Mouse (Mus musculus) limb, embryonic 10.5 days (tissue): ENCODE measurements at regions not wholly inside any gene's neighbourhood (a gene's known extent, or its start where the extent isn't known, plus 50 kb on each side); places are given as distances from the start of the nearest gene placed in this dataset.

Source experiments
- DNase-seq: peaks from one replicate; pipeline ENCODE4 v3.0.0-alpha.2; 2017; ENCODE audit warnings: low spot score
- H3K27ac ChIP-seq: fragments of 300-500 bp; sonication (generic); 2 replicates; pipeline ENCODE4 v1.5.1; 2016; ENCODE audit warnings: mild to moderate bottlenecking
- H3K27me3 ChIP-seq: fragments of 300-500 bp; sonication (generic); 2 replicates; pipeline ENCODE4 v1.6.1; 2016; ENCODE audit warnings: low read depth, mild to moderate bottlenecking; ENCODE audit not compliant: poor library complexity, severe bottlenecking
- H3K36me3 ChIP-seq: fragments of 300-500 bp; sonication (generic); 2 replicates; pipeline ENCODE4 v1.6.1; 2016; ENCODE audit warnings: mild to moderate bottlenecking, moderate library complexity
- H3K4me1 ChIP-seq: fragments of 300-500 bp; sonication (generic); 2 replicates; pipeline ENCODE4 v1.6.1; 2016
- H3K4me3 ChIP-seq: fragments of 300-500 bp; sonication (generic); 2 replicates; pipeline ENCODE4 v1.5.1; 2016; ENCODE audit warnings: mild to moderate bottlenecking, moderate library complexity
- H3K9me3 ChIP-seq: fragments of 300-500 bp; sonication (generic); replicated peaks from 2 replicates; pipeline ENCODE4 v1.6.1; 2016; ENCODE audit warnings: mild to moderate bottlenecking
- WGBS: fragments of 180-500 bp; shearing (Covaris S2); methylation state at CpG from one replicate; pipeline ENCODE4 v1.1.7; 2016; 5-methylcytosine and 5-hydroxymethylcytosine counted together

DNA sequence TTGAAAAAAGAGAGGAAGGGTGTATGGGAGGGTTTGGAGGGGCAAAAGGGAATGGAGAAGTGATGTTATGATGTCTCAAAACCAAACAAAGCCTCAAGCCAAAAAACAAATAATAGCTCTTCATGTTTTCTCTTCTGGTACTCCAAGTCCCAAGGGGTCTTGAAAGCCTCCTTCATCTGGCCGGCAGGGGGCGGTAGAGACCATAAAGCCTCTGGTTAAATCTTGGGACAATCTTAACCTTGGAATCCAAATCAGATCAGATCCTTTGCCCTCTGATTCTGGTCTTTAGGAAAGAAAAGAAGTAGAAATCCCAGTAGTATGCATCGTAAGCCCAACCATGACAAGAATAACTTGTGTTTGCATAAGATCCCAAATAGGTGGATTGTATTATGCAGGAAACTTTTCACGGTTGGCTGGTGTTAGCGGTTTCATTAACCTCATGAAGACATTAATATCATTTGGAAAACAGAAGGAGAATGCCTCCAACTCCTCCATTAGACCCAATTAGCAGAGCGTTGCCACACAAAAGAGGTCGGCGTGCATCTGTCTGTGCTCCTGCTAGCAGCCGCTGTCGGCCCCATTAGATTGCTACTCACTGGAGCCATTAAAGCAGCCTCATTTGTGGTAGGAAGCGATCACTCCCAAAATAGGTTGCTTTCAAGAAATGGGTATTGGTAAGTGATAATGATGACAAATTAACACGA is 116.0 kb downstream of the Cavin4 start:
- H3K36me3 ChIP-seq = no peaks in the 10 kb centered on the region
- no peak overlapping the region for H3K4me3 ChIP-seq
- no peaks in the 10 kb centered on the region for H3K9me3 ChIP-seq
- peak; percentile 90 for DNase-seq
- H3K4me1 ChIP-seq = no peaks in the 10 kb centered on the region
- no peaks in the 10 kb centered on the region for H3K27me3 ChIP-seq
- 68% methylated on average over 12 of the region's 12 CpGs for WGBS
- H3K27ac ChIP-seq = no peak overlapping the region

DNA sequence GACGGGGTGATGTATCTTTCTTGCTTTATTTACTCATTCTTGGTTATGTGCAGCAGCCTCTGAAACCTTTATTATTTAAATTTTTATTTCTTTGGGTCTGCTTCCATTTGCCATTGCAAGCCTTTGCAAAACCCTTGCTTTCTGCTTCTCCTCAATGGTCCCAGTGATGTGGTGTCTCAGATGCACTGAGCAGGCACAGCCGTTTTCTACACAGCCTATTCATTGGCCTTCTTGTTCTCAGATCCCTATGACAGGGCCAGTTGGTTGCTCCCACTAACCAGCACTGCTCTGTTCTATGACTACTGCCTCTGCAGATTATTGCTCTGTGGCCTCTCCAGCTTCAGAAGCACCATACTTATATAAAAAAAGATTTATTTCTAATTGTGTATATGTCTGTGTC is 116.6 kb downstream of the Cavin4 start:
- Histone ChIP-seq H3K4me1 (no peaks in the 10 kb centered on the region), H3K27ac (no peak overlapping the region), H3K36me3 (no peaks in the 10 kb centered on the region), H3K27me3 (no peaks in the 10 kb centered on the region), H3K9me3 (no peaks in the 10 kb centered on the region), H3K4me3 (no peak overlapping the region)
- no peak for DNase-seq
- 92% methylated on average over 2 of the region's 2 CpGs for WGBS

DNA sequence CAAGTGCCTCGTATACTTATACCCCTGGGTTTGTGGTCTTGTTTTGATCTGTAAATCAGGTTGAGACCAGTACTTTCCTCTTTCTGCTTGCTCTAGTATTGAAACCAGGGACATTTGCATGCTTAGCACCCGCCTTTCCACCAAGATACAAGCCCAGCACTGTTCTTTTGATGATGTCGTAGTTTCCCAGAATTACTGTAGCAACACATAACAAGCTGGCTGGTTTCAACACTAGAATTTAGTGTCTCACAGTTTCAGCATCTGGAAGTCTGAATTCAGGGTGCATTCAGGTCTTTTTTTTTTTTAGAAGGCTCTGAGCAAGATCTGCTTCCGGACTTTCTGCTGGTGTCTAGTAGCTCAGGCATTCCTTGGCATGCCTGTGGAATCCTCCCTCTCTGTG is 117.8 kb downstream of the Cavin4 start:
- DNase-seq = no peak
- no peak overlapping the region for H3K4me3 ChIP-seq
- WGBS = 84% methylated on average over 4 of the region's 4 CpGs

DNA sequence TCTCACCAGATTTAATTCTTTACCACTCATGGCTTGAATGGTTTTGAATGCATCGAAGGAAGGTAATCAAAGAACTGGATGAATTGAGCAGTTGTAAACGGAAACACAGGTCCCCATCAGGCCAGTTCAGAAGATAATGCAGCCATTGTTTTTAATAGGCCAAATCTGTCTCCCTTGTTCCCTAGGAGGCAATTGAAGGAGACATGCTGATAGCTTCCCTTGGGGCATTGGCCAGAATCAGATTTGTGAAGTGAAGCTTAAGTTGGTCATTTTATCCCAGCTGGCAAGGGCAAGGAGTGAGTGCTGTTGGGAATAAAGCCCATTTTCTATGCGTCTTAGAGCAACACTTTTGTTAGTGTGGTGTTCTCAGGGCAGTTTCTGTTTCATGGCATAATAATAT is 119.4 kb downstream of the Cavin4 start:
- no peaks in the 10 kb centered on the region for H3K27me3 ChIP-seq
- WGBS = 77% methylated on average over 3 of the region's 3 CpGs

More for the DNA sequence above, 117.8 kb downstream of the Cavin4 start:
- H3K4me1 ChIP-seq = no peaks in the 10 kb centered on the region
- H3K27ac ChIP-seq = no peak overlapping the region
- H3K9me3 ChIP-seq = no peaks in the 10 kb centered on the region
- no peaks in the 10 kb centered on the region for H3K27me3 ChIP-seq
- no peaks in the 10 kb centered on the region for H3K36me3 ChIP-seq

DNA sequence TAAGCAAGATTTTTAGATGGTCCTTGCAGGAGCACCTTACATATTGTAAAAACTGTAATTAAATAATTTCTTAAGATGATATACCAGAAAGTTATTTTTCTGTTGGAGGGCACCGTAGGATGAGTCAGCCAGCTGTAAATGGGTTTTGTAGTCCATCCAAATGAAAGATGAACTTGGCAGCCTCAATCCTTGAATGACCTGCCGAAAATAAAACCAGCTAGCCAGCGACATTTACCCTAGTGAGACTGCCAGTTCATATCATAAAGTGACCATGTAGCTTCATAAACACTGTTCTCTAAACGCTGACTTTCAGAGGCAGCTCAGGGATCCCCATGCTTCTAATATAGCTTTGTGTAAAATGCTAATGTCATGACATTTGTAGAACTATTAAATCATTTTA is 127.8 kb downstream of the Cavin4 start:
- Histone ChIP-seq H3K4me3 (no peak overlapping the region), H3K27me3 (no peaks in the 10 kb centered on the region), H3K4me1 (no peaks in the 10 kb centered on the region), H3K27ac (no peak overlapping the region), H3K9me3 (no peaks in the 10 kb centered on the region), H3K36me3 (no peaks in the 10 kb centered on the region)
- no peak for DNase-seq
- WGBS = 93% methylated on average over 4 of the region's 4 CpGs

More for the DNA sequence above, 119.4 kb downstream of the Cavin4 start:
- H3K4me1 ChIP-seq = no peaks in the 10 kb centered on the region
- no peak for DNase-seq
- no peak overlapping the region for H3K4me3 ChIP-seq
- no peaks in the 10 kb centered on the region for H3K36me3 ChIP-seq
- no peak overlapping the region for H3K27ac ChIP-seq
- H3K9me3 ChIP-seq = no peaks in the 10 kb centered on the region

DNA sequence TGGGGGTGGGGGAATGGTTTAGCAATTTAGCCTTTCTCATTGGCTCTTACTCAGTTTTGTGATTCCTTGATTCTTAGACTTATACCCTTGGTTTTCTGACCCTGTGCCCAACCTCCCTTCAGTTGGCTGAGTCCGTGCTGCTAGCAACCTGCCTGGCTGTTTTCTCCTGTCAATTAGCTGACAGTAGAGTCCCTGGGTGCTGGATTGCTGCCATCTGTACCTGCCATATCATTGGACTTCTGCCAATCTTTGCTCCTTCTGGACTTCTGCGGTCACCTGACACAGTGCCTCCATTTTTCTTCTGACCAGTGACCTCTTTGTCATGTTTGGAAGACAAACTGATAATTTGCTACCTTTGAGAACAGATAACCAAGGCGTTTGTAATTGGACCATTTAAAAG is 140.5 kb downstream of the Cavin4 start:
- Histone ChIP-seq H3K27ac (no peak overlapping the region), H3K4me3 (no peak overlapping the region), H3K9me3 (no peaks in the 10 kb centered on the region), H3K4me1 (no peaks in the 10 kb centered on the region), H3K36me3 (no peaks in the 10 kb centered on the region), H3K27me3 (no peaks in the 10 kb centered on the region)
- 87% methylated on average over 3 of the region's 3 CpGs for WGBS
- no peak for DNase-seq

DNA sequence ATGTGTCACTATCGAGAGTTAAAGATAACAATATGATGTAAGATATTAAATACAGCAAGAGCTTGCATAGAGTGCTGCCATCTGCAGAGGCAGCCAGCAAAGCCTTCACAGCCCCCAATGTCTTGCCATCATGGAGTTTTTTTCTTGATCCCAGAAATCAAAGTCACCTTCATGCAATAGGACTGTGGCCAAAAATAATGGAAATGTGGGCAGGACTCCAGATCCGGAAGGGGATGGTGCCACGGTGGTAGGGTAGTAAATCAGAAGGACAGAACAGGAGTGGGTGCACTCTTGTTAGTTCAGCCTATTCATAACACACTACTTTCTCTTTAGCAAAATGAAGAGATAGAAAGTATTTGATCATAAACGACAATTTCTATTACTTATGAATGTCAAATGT is 145.3 kb downstream of the Cavin4 start:
- WGBS = 91% methylated on average over 4 of the region's 4 CpGs
- Histone ChIP-seq H3K9me3 (no peaks in the 10 kb centered on the region), H3K27ac (no peak overlapping the region), H3K4me1 (no peaks in the 10 kb centered on the region), H3K27me3 (no peaks in the 10 kb centered on the region), H3K4me3 (no peak overlapping the region), H3K36me3 (no peaks in the 10 kb centered on the region)
- no peak for DNase-seq

DNA sequence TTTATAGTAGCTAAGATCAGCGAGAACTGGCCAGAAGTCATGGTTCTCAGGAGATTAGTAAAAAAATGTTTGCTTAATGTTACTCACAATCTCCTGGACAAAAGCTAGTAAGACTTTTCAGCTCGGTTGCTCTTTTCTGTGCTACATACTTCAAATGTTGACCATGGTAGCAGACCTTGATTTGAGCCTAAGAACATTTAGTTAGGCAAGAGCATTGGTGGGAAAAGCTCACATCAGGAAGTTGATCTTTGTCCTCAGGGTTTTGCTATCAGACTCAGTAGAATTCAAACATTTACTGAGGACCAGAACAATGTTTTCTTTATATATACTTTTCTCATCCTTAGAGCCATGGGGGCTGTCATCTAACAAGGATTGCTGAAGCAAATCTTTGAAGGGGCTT is 170.4 kb downstream of the Cavin4 start:
- no peaks in the 10 kb centered on the region for H3K27me3 ChIP-seq
- 85% methylated on average over 2 of the region's 2 CpGs for WGBS
- no peak for DNase-seq
- no peaks in the 10 kb centered on the region for H3K9me3 ChIP-seq
- no peak overlapping the region for H3K4me3 ChIP-seq
- H3K4me1 ChIP-seq = no peaks in the 10 kb centered on the region
- no peak overlapping the region for H3K27ac ChIP-seq
- no peaks in the 10 kb centered on the region for H3K36me3 ChIP-seq

DNA sequence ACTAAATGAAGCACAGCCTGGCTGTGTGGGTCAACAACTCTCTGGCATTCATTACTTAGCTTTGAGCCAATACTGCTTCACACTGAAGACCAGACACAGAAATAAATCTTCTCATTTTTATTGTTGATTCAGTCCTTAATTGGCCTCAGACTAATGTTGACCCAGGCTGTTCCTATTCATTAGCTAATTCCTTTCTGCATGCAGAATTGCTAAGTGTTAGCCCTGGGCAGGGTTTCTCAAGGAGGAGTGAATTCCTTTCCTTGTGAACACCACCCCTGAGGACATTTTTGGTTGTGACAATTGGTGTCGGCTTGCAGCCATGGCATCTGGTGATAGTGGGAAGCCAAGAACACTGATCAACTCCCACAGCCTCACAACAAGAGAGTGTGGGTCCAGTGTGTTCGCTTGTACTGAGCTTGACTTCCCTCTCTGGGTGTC is 179.5 kb downstream of the Cavin4 start:
- H3K36me3 ChIP-seq = no peaks in the 10 kb centered on the region
- 47% methylated on average over 2 of the region's 2 CpGs for WGBS
- H3K27me3 ChIP-seq = no peaks in the 10 kb centered on the region
- no peaks in the 10 kb centered on the region for H3K9me3 ChIP-seq
- no peak overlapping the region for H3K27ac ChIP-seq
- H3K4me1 ChIP-seq = peaks cover 10% of the 10 kb centered on the region
- no peak for DNase-seq
- no peak overlapping the region for H3K4me3 ChIP-seq

DNA sequence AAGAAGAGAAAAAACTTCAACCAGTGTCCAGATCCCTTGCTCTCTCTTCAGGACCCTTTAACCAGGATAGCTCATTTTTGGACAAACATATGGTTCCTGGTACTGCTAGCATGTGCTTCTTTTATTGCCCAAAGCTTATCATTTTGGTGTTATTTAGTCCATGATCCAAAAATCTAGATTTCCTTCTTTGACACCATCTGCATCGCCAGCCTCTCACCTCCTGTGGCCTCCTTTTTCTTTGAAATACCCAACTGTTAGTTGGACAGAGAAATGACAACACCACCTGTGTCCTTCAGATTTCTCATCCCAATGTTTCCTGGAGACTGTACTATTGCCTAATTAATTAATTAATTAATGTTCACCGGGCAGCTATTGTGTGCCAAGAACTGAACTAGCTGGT is 188.0 kb upstream of the Plppr1 start:
- Histone ChIP-seq H3K27ac (no peak overlapping the region), H3K27me3 (no peaks in the 10 kb centered on the region), H3K4me3 (no peak overlapping the region), H3K36me3 (no peaks in the 10 kb centered on the region), H3K9me3 (no peaks in the 10 kb centered on the region), H3K4me1 (no peaks in the 10 kb centered on the region)
- no peak for DNase-seq
- WGBS = 94% methylated on average over 2 of the region's 2 CpGs

DNA sequence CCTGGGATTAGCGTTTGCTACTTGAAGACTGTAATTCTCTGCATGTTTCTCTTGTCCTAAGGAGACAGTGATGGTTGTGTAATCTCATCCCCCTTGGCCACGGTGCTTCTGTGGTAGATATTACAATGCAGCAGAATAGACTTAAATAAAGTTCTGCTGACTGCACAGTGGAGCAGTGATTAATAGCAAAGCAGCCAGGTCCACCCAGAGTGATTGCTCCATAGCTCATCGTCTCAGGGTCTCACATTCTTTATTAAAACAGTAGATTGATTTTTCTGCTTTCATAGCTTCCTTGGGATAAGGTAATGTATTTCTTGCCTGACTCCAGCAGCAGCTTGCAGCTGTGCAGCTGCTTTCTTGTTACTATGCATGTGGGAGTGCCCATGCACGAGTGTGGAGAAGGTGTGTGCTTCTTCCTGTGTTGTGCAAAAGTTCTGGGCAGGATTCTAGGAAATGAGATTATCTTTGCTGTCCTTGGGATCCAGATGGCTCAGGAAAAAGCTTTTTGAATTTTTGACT is 169.9 kb upstream of the Plppr1 start:
- Histone ChIP-seq H3K36me3 (no peaks in the 10 kb centered on the region), H3K9me3 (no peaks in the 10 kb centered on the region), H3K4me1 (no peaks in the 10 kb centered on the region), H3K27ac (no peak overlapping the region), H3K27me3 (no peaks in the 10 kb centered on the region), H3K4me3 (no peak overlapping the region)
- 85% methylated on average over 4 of the region's 4 CpGs for WGBS
- no peak for DNase-seq

DNA sequence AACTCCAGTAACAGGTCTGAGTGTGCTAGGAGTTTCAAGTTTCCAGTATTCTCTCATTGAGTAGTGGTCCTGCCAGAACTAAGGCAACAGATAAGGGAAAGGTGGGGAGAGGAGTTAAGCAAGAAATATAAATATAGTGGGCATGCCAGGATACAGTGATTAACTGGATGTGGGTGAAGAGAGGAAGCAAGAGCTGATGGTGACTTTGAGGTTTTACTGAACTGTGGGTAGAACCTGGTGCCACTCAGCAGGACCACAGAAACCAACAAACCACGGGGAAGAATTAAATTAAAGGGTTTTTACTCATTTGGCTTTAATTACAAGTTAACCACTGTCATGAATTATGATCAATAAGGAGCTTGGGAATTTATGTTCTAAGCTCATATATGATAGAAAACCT is 154.5 kb upstream of the Plppr1 start:
- H3K27ac ChIP-seq = no peak overlapping the region

DNA sequence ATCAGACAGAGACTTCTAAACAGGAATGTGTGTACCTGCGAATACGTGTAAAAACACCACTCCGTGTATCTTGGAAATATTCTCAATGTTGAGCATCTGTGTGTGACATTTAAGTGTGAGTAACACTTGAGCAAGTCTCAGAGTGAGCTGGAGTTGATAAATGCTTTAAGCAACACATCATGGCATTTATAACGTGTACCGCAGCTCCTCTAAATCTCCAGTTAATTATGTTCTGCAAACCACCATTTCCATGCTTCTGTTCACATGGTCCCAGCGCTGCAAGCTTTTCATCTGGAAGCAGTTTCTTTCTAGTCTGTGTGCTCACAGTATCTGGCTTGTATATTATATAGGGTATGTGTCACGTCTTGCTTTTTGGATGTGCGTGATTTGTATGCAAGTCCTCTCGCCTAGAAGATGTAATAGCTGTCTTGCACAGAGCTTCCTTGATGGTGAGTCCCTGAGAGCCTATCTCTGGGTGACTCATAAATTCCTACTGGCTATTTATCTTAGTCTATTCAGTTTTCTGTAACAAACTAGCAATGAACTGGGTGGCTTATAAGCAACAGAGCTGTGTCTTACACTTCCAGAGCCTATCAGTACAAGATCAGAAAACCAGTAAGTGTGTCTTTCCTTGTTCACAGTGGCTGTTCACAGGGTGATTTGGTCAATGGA is 153.7 kb upstream of the Plppr1 start:
- H3K27me3 ChIP-seq = no peaks in the 10 kb centered on the region
- no peaks in the 10 kb centered on the region for H3K36me3 ChIP-seq
- DNase-seq = no peak
- no peaks in the 10 kb centered on the region for H3K9me3 ChIP-seq
- peaks cover 35% of the 10 kb centered on the region for H3K4me1 ChIP-seq
- WGBS = 80% methylated on average over 9 of the region's 9 CpGs
- no peak overlapping the region for H3K27ac ChIP-seq
- no peak overlapping the region for H3K4me3 ChIP-seq

More for the DNA sequence above, 154.5 kb upstream of the Plppr1 start:
- Histone ChIP-seq H3K4me3 (no peak overlapping the region), H3K9me3 (no peaks in the 10 kb centered on the region), H3K4me1 (peaks cover 35% of the 10 kb centered on the region), H3K27me3 (no peaks in the 10 kb centered on the region), H3K36me3 (no peaks in the 10 kb centered on the region)
- DNase-seq = no peak
- 52% methylated on average over 1 of the region's 1 CpGs for WGBS
